Mouse (Mus musculus): ENCODE data around the gene Bbs5. TPM values are rescaled to one million over a fixed set of nuclear protein-coding genes. Genes with fewer than 3 reads are reported as not detected.

Bbs5 gene
- polyA plus RNA-seq, 1 experiment from 2014 or later: 10.3 TPM

- no peak overlapping the region for H3K27ac ChIP-seq (replicated peaks)
- no peak overlapping the region for H3K4me3 ChIP-seq (ENCODE audit: low read depth, low read length)
- no peaks in the 10 kb centered on the region for H3K27me3 ChIP-seq (ENCODE audit: control insufficient read depth, insufficient read depth, low read length)
- no peaks in the 10 kb centered on the region for H3K9me3 ChIP-seq (ENCODE audit: control insufficient read depth, low read length)
- DNase-seq (ENCODE audit: low spot score): no peak
- TF ChIP-seq EP300 (optimal IDR thresholded peaks at IDR 0.05) (no peak), CTCF (IDR thresholded peaks at IDR 0.05; ENCODE audit: low read depth) (no peak)
- no peak overlapping the region for H3K9ac ChIP-seq (ENCODE audit: low read length)
- no peak for ATAC-seq (ENCODE audit: low FRiP score, low TSS enrichment)
- no peaks in the 10 kb centered on the region for H3K4me1 ChIP-seq (replicated peaks; ENCODE audit: control insufficient read depth, insufficient read depth)
- H3K36me3 ChIP-seq (ENCODE audit: control insufficient read depth, insufficient read depth, low read length): no peaks in the 10 kb centered on the region
- no peak overlapping the region for H3K4me2 ChIP-seq (replicated peaks; ENCODE audit: low read depth)
Measured at GRCm38 (mm10) chr2:69618336-69618735, 28.6 kb upstream of the Bbs5 start.

GRCm38 (mm10) chr2:69619286-69619685 lies 27.7 kb upstream of the Bbs5 start:
- H3K4me1 ChIP-seq (replicated peaks; ENCODE audit: control insufficient read depth, insufficient read depth): no peaks in the 10 kb centered on the region
- H3K9ac ChIP-seq (ENCODE audit: low read length): no peak overlapping the region
- H3K27ac ChIP-seq (replicated peaks): no peak overlapping the region
- DNase-seq (ENCODE audit: low spot score) (no peak), ATAC-seq (ENCODE audit: low FRiP score, low TSS enrichment) (no peak)
- no peaks in the 10 kb centered on the region for H3K27me3 ChIP-seq (ENCODE audit: control insufficient read depth, insufficient read depth, low read length)
- H3K4me2 ChIP-seq (replicated peaks; ENCODE audit: low read depth): no peak overlapping the region
- TF ChIP-seq CTCF (IDR thresholded peaks at IDR 0.05; ENCODE audit: low read depth) (peak; percentile 43), EP300 (optimal IDR thresholded peaks at IDR 0.05) (no peak)
- no peak overlapping the region for H3K4me3 ChIP-seq (ENCODE audit: low read depth, low read length)
- no peaks in the 10 kb centered on the region for H3K9me3 ChIP-seq (ENCODE audit: control insufficient read depth, low read length)
- H3K36me3 ChIP-seq (ENCODE audit: control insufficient read depth, insufficient read depth, low read length): no peaks in the 10 kb centered on the region

- TF ChIP-seq EP300 (optimal IDR thresholded peaks at IDR 0.05) (no peak), CTCF (IDR thresholded peaks at IDR 0.05; ENCODE audit: low read depth) (no peak)
- H3K9ac ChIP-seq (ENCODE audit: low read length): no peak overlapping the region
- no peaks in the 10 kb centered on the region for H3K36me3 ChIP-seq (ENCODE audit: control insufficient read depth, insufficient read depth, low read length)
- no peaks in the 10 kb centered on the region for H3K9me3 ChIP-seq (ENCODE audit: control insufficient read depth, low read length)
- no peak overlapping the region for H3K4me3 ChIP-seq (ENCODE audit: low read depth, low read length)
- H3K4me2 ChIP-seq (replicated peaks; ENCODE audit: low read depth): no peak overlapping the region; the same call in 1 of the 2 replicates
- no peaks in the 10 kb centered on the region for H3K4me1 ChIP-seq (replicated peaks; ENCODE audit: control insufficient read depth, insufficient read depth)
- DNase-seq (ENCODE audit: low spot score) (peak; percentile 31), ATAC-seq (ENCODE audit: low FRiP score, low TSS enrichment) (no peak)
- H3K27ac ChIP-seq (replicated peaks): 0 out of 2 replicates have a peak overlapping the region, but pooled peaks have one; percentile 8
- WGBS: 49% methylated on average over 17 of the region's 17 CpGs
- H3K27me3 ChIP-seq (ENCODE audit: control insufficient read depth, insufficient read depth, low read length): no peaks in the 10 kb centered on the region
Measured at GRCm38 (mm10) chr2:69629215-69629614, 17.8 kb upstream of the Bbs5 start.

- no peak overlapping the region for H3K4me3 ChIP-seq (ENCODE audit: low read depth, low read length)
- no peak overlapping the region for H3K9ac ChIP-seq (ENCODE audit: low read length)
- 87% methylated on average over 6 of the region's 6 CpGs for WGBS
- no peaks in the 10 kb centered on the region for H3K27me3 ChIP-seq (ENCODE audit: control insufficient read depth, insufficient read depth, low read length)
- no peak overlapping the region for H3K27ac ChIP-seq (replicated peaks)
- no peaks in the 10 kb centered on the region for H3K36me3 ChIP-seq (ENCODE audit: control insufficient read depth, insufficient read depth, low read length)
- no peaks in the 10 kb centered on the region for H3K4me1 ChIP-seq (replicated peaks; ENCODE audit: control insufficient read depth, insufficient read depth)
- DNase-seq (ENCODE audit: low spot score) (no peak), ATAC-seq (ENCODE audit: low FRiP score, low TSS enrichment) (no peak)
- no peaks in the 10 kb centered on the region for H3K9me3 ChIP-seq (ENCODE audit: control insufficient read depth, low read length)
- no peak for TF ChIP-seq CTCF (IDR thresholded peaks at IDR 0.05; ENCODE audit: low read depth)
- H3K4me2 ChIP-seq (replicated peaks; ENCODE audit: low read depth): no peak overlapping the region
Measured at GRCm38 (mm10) chr2:69629914-69630313, 17.1 kb upstream of the Bbs5 start.

- Histone ChIP-seq H3K4me3 (ENCODE audit: low read depth, low read length) (no peak overlapping the region), H3K4me1 (replicated peaks; ENCODE audit: control insufficient read depth, insufficient read depth) (no peaks in the 10 kb centered on the region), H3K9ac (ENCODE audit: low read length) (no peak overlapping the region), H3K4me2 (replicated peaks; ENCODE audit: low read depth) (no peak overlapping the region), H3K27me3 (ENCODE audit: control insufficient read depth, insufficient read depth, low read length) (no peaks in the 10 kb centered on the region), H3K27ac (replicated peaks) (peak overlapping the region; percentile 40; the same call in 1 of the 2 replicates), H3K36me3 (ENCODE audit: control insufficient read depth, insufficient read depth, low read length) (no peaks in the 10 kb centered on the region), H3K9me3 (ENCODE audit: control insufficient read depth, low read length) (no peaks in the 10 kb centered on the region)
- DNase-seq (ENCODE audit: low spot score): peak; percentile 67
- ATAC-seq (ENCODE audit: low FRiP score, low TSS enrichment): peak; percentile 73
- TF ChIP-seq EP300 (optimal IDR thresholded peaks at IDR 0.05) (peak; percentile 40), CTCF (IDR thresholded peaks at IDR 0.05; ENCODE audit: low read depth) (no peak)
- 62% methylated on average over 5 of the region's 5 CpGs for WGBS
Measured at GRCm38 (mm10) chr2:69630792-69631191, 16.2 kb upstream of the Bbs5 start.

- ATAC-seq (ENCODE audit: low FRiP score, low TSS enrichment): no peak
Measured at GRCm38 (mm10) chr2:69631449-69631848, 15.5 kb upstream of the Bbs5 start.

More at GRCm38 (mm10) chr2:69631449-69631848, 15.5 kb upstream of the Bbs5 start:
- H3K9ac ChIP-seq (ENCODE audit: low read length): no peak overlapping the region
- no peak overlapping the region for H3K4me3 ChIP-seq (ENCODE audit: low read depth, low read length)
- no peak overlapping the region for H3K4me2 ChIP-seq (replicated peaks; ENCODE audit: low read depth)
- H3K9me3 ChIP-seq (ENCODE audit: control insufficient read depth, low read length): no peaks in the 10 kb centered on the region
- no peaks in the 10 kb centered on the region for H3K27me3 ChIP-seq (ENCODE audit: control insufficient read depth, insufficient read depth, low read length)
- DNase-seq (ENCODE audit: low spot score): no peak
- peak; percentile 41 for TF ChIP-seq CTCF (IDR thresholded peaks at IDR 0.05; ENCODE audit: low read depth)
- TF ChIP-seq EP300 (optimal IDR thresholded peaks at IDR 0.05): no peak
- no peaks in the 10 kb centered on the region for H3K4me1 ChIP-seq (replicated peaks; ENCODE audit: control insufficient read depth, insufficient read depth)
- H3K36me3 ChIP-seq (ENCODE audit: control insufficient read depth, insufficient read depth, low read length): no peaks in the 10 kb centered on the region
- 88% methylated on average over 2 of the region's 2 CpGs for WGBS
- 0 out of 2 replicates have a peak overlapping the region, but pooled peaks have one; percentile 18 for H3K27ac ChIP-seq (replicated peaks)
